Mouse (Mus musculus) lung, embryonic 15.5 days (tissue): ENCODE measurements around the gene Ctrb1. TPM values are rescaled to one million over a fixed set of nuclear protein-coding genes. Genes with fewer than 3 reads are reported as not detected.
A peak's percentile ranks its signal among the peaks of the same experiment; 100 is the strongest.

Experiments used
- ATAC-seq: fragments of 200-750 bp; cut with Nextera tagmentation; 2 replicates; pipeline ENCODE4 v1.8.0; 2017; ENCODE audit warnings: moderate number of reproducible peaks, borderline replicate concordance; ENCODE audit not compliant: low FRiP score, low TSS enrichment; ENCODE audit errors: extremely low read depth
- H3K27ac ChIP-seq: fragments of 300-500 bp; sonication (generic); 2 replicates; pipeline ENCODE4 v1.5.1; 2015; ENCODE audit warnings: moderate library complexity, mild to moderate bottlenecking, inconsistent platforms
- H3K27me3 ChIP-seq: fragments of 300-500 bp; sonication (generic); 2 replicates; pipeline ENCODE4 v1.6.1; 2015; ENCODE audit warnings: inconsistent platforms
- H3K36me3 ChIP-seq: fragments of 300-500 bp; sonication (generic); 2 replicates; pipeline ENCODE4 v1.6.1; 2015; ENCODE audit warnings: inconsistent platforms
- H3K4me1 ChIP-seq: fragments of 300-500 bp; sonication (generic); 2 replicates; pipeline ENCODE4 v1.6.1; 2015; ENCODE audit warnings: inconsistent platforms
- H3K4me2 ChIP-seq: fragments of 300-500 bp; sonication (generic); 2 replicates; pipeline ENCODE4 v1.6.1; 2015; ENCODE audit warnings: inconsistent platforms, mild to moderate bottlenecking, moderate library complexity
- H3K4me3 ChIP-seq: fragments of 300-500 bp; sonication (generic); 2 replicates; pipeline ENCODE4 v1.5.1; 2015; ENCODE audit warnings: mild to moderate bottlenecking, inconsistent platforms
- H3K9ac ChIP-seq: fragments of 300-500 bp; sonication (generic); 2 replicates; pipeline ENCODE4 v1.6.1; 2015; ENCODE audit warnings: inconsistent platforms
- H3K9me3 ChIP-seq: fragments of 300-500 bp; sonication (generic); 2 replicates; pipeline ENCODE4 v1.6.1; 2016; ENCODE audit warnings: inconsistent platforms
- WGBS: fragments of 180-500 bp; shearing (Covaris S2); methylation state at CpG from one replicate; pipeline ENCODE4 v1.1.7; 2015; 5-methylcytosine and 5-hydroxymethylcytosine counted together
- microRNA-seq: library from miRNA; unstranded; fragments of <30 nt; microRNA quantifications from one replicate; pipeline ENCODE4, GENCODE M21; 2016
- polyA plus RNA-seq: library from polyadenylated mRNA; unstranded; fragments of >200 nt; fragmentation: Nextera tagmentation; extraction: Ambion mirVana; gene quantifications from 2 replicates; pipeline ENCODE4 v1.2.1, GENCODE M21; 2015

The Ctrb1 gene
- polyA plus RNA-seq, 1 experiment from 2014 or later = 0.17 TPM

DNA sequence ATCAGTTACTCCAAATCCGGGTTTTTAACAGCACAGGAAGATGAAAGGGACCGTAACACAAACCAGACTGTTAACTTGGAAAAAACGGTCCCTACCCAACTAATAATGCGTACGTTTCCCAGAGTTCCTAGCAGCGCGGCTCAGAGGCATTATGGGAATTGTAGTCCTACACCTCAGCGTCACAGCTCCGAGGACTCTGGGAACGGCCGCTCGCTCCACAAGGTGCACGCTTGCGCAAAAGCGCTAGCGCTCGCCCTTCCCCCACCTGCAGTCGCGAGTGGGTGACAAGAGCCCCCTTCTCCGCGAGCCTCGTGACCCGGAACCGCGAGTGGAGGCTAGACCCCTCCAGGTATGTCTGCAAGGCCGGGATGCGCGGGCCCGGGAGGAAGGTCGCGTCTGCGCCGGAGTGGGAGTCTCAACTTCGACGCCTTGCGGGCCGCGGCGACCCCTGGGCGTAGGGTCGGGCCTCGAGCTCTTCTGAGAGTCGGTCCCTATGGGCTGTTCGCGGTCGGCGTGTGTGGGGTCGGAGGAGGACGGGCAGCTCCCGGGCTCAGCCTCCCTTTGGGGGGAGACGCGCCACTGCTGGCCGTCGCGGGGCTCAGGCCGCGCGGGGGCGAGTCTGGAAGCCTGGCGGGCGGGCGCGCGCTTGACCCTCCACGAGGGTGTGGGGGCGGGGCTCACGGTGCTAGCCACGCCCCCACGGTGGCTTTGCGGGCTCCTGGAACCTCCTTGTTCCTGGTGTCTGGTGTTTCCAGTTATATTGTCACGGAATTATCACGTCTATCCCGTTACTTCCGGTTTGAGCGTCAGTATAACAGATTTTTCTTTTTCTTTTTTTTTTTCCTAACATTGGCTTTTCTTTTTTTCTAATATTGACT is 47.3 kb downstream of the Ctrb1 start, which contains the start of gene Zfp1:
Gene Zfp1 (plus strand): TSS at position 138 of the 878 bp plus-strand sequence.
- H3K36me3 ChIP-seq = no peaks in the 10 kb centered on the region
- peak within 1 kb of the TSS; percentile 97 for H3K27ac ChIP-seq
- peak within 1 kb of the TSS; percentile 96 for H3K9ac ChIP-seq

DNA sequence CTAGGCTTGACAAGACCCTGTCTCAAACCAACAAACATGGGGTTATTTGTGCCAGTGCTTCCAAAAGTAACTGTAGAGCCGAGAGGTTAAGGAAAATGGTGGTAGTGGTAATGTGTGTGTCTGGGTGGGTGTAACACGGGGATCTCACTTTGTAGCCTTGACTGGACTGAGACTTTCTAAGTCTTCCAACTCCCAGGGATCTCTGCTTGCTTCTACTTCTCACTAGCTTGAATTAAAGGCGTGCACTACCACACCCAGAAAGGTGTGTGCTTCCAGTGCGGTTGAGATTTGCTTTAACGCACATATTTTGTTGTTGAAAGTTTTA is 47.9 kb downstream of the Ctrb1 start:
- peak; percentile 29; the same call in 1 of the 2 replicates for ATAC-seq
- H3K9ac ChIP-seq = peak overlapping the region; percentile 47
- H3K9me3 ChIP-seq = no peaks in the 10 kb centered on the region
- H3K4me2 ChIP-seq = peak overlapping the region; percentile 70
- no peaks in the 10 kb centered on the region for H3K36me3 ChIP-seq
- WGBS = 9% methylated on average over 5 of the region's 5 CpGs
- H3K27ac ChIP-seq = peak overlapping the region; percentile 34
- peaks cover 13% of the 10 kb centered on the region for H3K4me1 ChIP-seq
- H3K4me3 ChIP-seq = peak overlapping the region; percentile 97
- H3K27me3 ChIP-seq = no peaks in the 10 kb centered on the region

More for the DNA sequence above, 47.3 kb downstream of the Ctrb1 start, which contains the start of gene Zfp1:
- peak; percentile 99 for ATAC-seq
- no peaks in the 10 kb centered on the region for H3K9me3 ChIP-seq
- H3K4me2 ChIP-seq = peak within 1 kb of the TSS; percentile 70
- H3K4me3 ChIP-seq = peak within 1 kb of the TSS; percentile 97
- peaks cover 13% of the 10 kb centered on the region for H3K4me1 ChIP-seq
- WGBS = under 1% methylated on average over 75 of the region's 75 CpGs
- H3K27me3 ChIP-seq = no peaks in the 10 kb centered on the region

DNA sequence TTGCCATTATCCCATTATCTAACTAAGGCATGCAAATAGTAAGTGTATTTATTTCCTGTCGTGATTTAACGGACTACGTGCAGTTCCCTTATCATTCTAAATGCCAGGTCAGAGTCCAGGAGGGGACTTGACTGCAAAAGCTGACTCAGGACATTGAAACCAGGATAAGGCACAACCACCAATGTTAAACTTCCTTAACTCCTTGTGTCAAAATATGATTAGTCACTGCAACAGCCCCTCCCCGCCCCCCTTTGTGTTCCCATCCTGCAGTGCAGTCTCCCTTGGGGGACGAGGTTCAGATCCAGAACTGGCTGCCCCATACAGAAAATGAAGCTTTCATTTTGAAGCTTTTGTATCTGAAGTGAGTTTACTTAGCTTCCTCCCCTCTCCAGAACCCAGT is 48.3 kb downstream of the Ctrb1 start:
- no peaks in the 10 kb centered on the region for H3K27me3 ChIP-seq
- WGBS = 28% methylated on average over 5 of the region's 5 CpGs
- H3K4me3 ChIP-seq = peak overlapping the region; percentile 97
- peak overlapping the region; percentile 47 for H3K9ac ChIP-seq
- H3K4me1 ChIP-seq = peaks cover 13% of the 10 kb centered on the region
- peak overlapping the region; percentile 34 for H3K27ac ChIP-seq
- no peaks in the 10 kb centered on the region for H3K9me3 ChIP-seq
- ATAC-seq = no peak
- H3K4me2 ChIP-seq = peak overlapping the region; percentile 70
- no peaks in the 10 kb centered on the region for H3K36me3 ChIP-seq

DNA sequence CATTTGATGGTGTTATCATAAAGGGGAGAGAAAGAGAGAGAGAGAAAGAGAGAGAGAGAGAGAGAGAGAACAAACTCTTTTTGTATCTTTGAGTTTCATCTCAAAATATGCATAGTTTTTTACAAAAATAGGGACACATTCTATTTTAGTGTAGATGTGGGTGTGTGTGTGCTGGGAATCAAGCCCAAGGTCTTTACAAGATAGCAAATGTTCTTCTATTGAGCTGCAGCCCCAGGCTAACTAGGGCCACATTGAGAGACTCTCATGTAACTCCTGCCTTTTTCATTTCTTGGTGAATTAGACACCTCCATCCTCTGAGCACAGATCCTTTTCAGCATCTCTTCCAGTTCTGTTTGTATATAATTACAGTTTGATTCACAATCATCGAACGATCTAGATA is 49.7 kb downstream of the Ctrb1 start:
- no peaks in the 10 kb centered on the region for H3K9me3 ChIP-seq

DNA sequence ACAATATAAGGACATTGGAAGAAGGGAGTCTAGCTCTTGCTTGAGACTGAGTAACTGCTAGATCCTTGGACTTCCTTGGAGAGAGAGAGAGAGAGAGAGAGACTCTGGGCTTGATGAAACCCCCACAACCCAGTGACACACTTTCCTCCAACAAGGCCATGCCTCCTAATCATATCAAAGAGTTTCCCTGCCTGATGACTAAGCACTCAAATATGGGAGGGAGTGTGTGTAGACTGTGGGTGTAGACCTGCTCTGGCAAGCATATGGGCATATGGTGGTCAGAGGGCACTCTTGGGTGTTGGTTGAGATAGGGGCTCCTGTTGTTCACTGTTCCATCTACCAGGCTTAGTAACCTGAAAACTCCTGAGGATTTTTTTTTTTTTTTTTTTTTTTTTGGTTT is 52.7 kb downstream of the Ctrb1 start:
- no peak for ATAC-seq
- Histone ChIP-seq H3K4me1 (peaks cover 10% of the 10 kb centered on the region), H3K36me3 (no peaks in the 10 kb centered on the region), H3K9me3 (no peaks in the 10 kb centered on the region), H3K27me3 (no peaks in the 10 kb centered on the region), H3K4me2 (no peak overlapping the region), H3K9ac (no peak overlapping the region), H3K27ac (no peak overlapping the region), H3K4me3 (no peak overlapping the region)

More for the DNA sequence above, 49.7 kb downstream of the Ctrb1 start:
- no peak overlapping the region for H3K4me3 ChIP-seq
- ATAC-seq = no peak
- 91% methylated on average over 2 of the region's 2 CpGs for WGBS
- no peak overlapping the region for H3K9ac ChIP-seq
- H3K27me3 ChIP-seq = no peaks in the 10 kb centered on the region
- peaks cover 13% of the 10 kb centered on the region for H3K4me1 ChIP-seq
- no peak overlapping the region for H3K4me2 ChIP-seq
- no peaks in the 10 kb centered on the region for H3K36me3 ChIP-seq
- no peak overlapping the region for H3K27ac ChIP-seq

Small RNAs within 50 kb of the gene (microRNA-seq; reads per million reads assigned to microRNA genes)
- gene Mir7076 = not detected

Other genes with a start within 250 kb of the Ctrb1 start
- 5.3 and 6.0 TPM in 2 replicates for gene Wdr59, start 168.9 kb downstream of the Ctrb1 start, polyA plus RNA-seq
- 31.5 and 35.2 TPM in 2 replicates for gene Znrf1, start 154.9 kb downstream of the Ctrb1 start, polyA plus RNA-seq
- gene Ldhd, start 60.6 kb downstream of the Ctrb1 start, polyA plus RNA-seq = 0.54 and 0.63 TPM in 2 replicates
- gene Zfp1, start 47.6 kb downstream of the Ctrb1 start, polyA plus RNA-seq = 18.9 and 20.0 TPM in 2 replicates
- gene Bcar1, start 52.8 kb upstream of the Ctrb1 start, polyA plus RNA-seq = 40.7 and 42.6 TPM in 2 replicates
- 195 and 203 TPM in 2 replicates for gene Cfdp1, start 163.3 kb upstream of the Ctrb1 start, polyA plus RNA-seq
- gene Tmem170, start 185.7 kb upstream of the Ctrb1 start, polyA plus RNA-seq = 9.2 and 10.2 TPM in 2 replicates
- 11.4 and 12.0 TPM in 2 replicates for gene Chst5, start 219.4 kb upstream of the Ctrb1 start, polyA plus RNA-seq
- gene Tmem231, start 242.9 kb upstream of the Ctrb1 start, polyA plus RNA-seq = 18.1 and 18.2 TPM in 2 replicates
- gene Gabarapl2, start 249.7 kb upstream of the Ctrb1 start, polyA plus RNA-seq = 181 and 184 TPM in 2 replicates